Mouse (Mus musculus): Measurements from ENCODE around the gene Wdhd1.
"Not testable (repeated sequence)": the region's sequence is repeated elsewhere in the genome, so short reads cannot be mapped to it uniquely, and the experiment has no call there.

Gene Wdhd1

GRCm38 (mm10) chr14:47276637-47277393 is at the start of gene Wdhd1, which contains the start of gene Socs4:
Gene Wdhd1 (minus strand): TSS chr14:47276857.
Gene Socs4 (plus strand): TSS chr14:47276931.
- peak; percentile 92 to 94 for DNase-seq (ENCODE audit: low spot score in 2 of 2)

GRCm38 (mm10) chr14:47325965-47326761 is 49.5 kb upstream of the Wdhd1 start:
- no peak for DNase-seq (ENCODE audit: low spot score in 2 of 2)

GRCm38 (mm10) chr14:47321581-47321980 is 44.9 kb upstream of the Wdhd1 start:
- not testable (repeated sequence) for DNase-seq (ENCODE audit: low spot score in 2 of 2)

GRCm38 (mm10) chr14:47319362-47319761 is 42.7 kb upstream of the Wdhd1 start:
- DNase-seq (ENCODE audit: low spot score in 2 of 2) = no peak

- DNase-seq (ENCODE audit: low spot score in 2 of 2) = no peak
Observed at GRCm38 (mm10) chr14:47310342-47311181, 33.9 kb upstream of the Wdhd1 start.

- no peak for DNase-seq (ENCODE audit: low spot score in 2 of 2)
Observed at GRCm38 (mm10) chr14:47309061-47309460, 32.4 kb upstream of the Wdhd1 start.

GRCm38 (mm10) chr14:47307669-47308068 is 31.0 kb upstream of the Wdhd1 start:
- DNase-seq (ENCODE audit: low spot score in 2 of 2) = no peak

GRCm38 (mm10) chr14:47305933-47306332 is 29.3 kb upstream of the Wdhd1 start:
- no peak for DNase-seq (ENCODE audit: low spot score in 2 of 2)

- DNase-seq (ENCODE audit: low spot score in 2 of 2) = no peak
Observed at GRCm38 (mm10) chr14:47304814-47305405, 28.3 kb upstream of the Wdhd1 start.

GRCm38 (mm10) chr14:47302885-47303680 is 26.4 kb upstream of the Wdhd1 start:
- no peak for DNase-seq (ENCODE audit: low spot score in 2 of 2)

- peak; percentile 14 to 28 for DNase-seq (ENCODE audit: low spot score in 2 of 2)
Observed at GRCm38 (mm10) chr14:47298819-47299261, 22.2 kb upstream of the Wdhd1 start.

GRCm38 (mm10) chr14:47298408-47298792 is 21.7 kb upstream of the Wdhd1 start:
- no peak for DNase-seq (ENCODE audit: low spot score in 2 of 2)

- DNase-seq (ENCODE audit: low spot score in 2 of 2) = peak; percentile 78 to 89
Observed at GRCm38 (mm10) chr14:47297785-47298407, 21.2 kb upstream of the Wdhd1 start, which contains the start of gene Mapk1ip1l. Gene Mapk1ip1l (plus strand): TSS chr14:47298266.

GRCm38 (mm10) chr14:47296232-47296631 is 19.6 kb upstream of the Wdhd1 start:
- DNase-seq (ENCODE audit: low spot score in 2 of 2) = no peak

GRCm38 (mm10) chr14:47294136-47294535 is 17.5 kb upstream of the Wdhd1 start:
- DNase-seq (ENCODE audit: low spot score in 2 of 2) = no peak

- DNase-seq (ENCODE audit: low spot score in 2 of 2) = no peak
Observed at GRCm38 (mm10) chr14:47291772-47292171, 15.1 kb upstream of the Wdhd1 start.

- no peak for DNase-seq (ENCODE audit: low spot score in 2 of 2)
Observed at GRCm38 (mm10) chr14:47287021-47287420, 10.4 kb upstream of the Wdhd1 start.

GRCm38 (mm10) chr14:47286215-47286614 is 9.6 kb upstream of the Wdhd1 start:
- no peak for DNase-seq (ENCODE audit: low spot score in 2 of 2)

- no peak for DNase-seq (ENCODE audit: low spot score in 2 of 2)
Observed at GRCm38 (mm10) chr14:47285271-47285670, 8.6 kb upstream of the Wdhd1 start.

GRCm38 (mm10) chr14:47283568-47283967 is 6.9 kb upstream of the Wdhd1 start:
- no peak for DNase-seq (ENCODE audit: low spot score in 2 of 2)

Data from thymus, postnatal 10 days (tissue).